Mouse (Mus musculus) urinary bladder, postnatal 36 days (tissue): ENCODE measurements around the gene Nobox.

ENCODE experiments used
- DNase-seq, 2 experiments: peaks; one replicate each; pipeline ENCODE4 v3.0.0; 2022; ENCODE audit warnings: low spot score in 2 of 2, mixed read lengths in 1 of 2

Nobox gene

DNA sequence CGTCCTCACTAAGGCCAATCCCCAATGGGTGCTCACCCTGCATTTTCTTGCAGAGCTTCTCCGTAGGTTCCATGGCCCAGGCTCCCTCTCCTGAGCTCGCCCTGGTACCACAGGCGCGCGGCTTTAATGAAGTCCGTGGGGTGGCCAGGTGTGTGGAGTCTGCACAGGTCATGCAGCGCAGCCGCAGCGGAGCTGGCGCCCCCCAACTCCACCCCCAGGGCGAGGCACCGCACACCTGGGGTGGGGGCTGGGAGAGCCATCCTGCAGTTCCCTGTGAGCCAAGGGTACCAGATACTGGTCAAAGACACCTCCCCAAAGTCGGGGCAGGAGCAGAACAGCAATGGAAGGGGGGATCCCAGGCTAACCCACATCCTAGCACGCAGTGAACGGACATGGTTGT, at the start of gene Nobox:
Gene Nobox, minus strand, starts transcription at position 101 of the 400 bp plus-strand sequence.
- no peak for DNase-seq

- no peak for DNase-seq
Observed at GRCm38 (mm10) chr6:43354562-43355241, 45.3 kb upstream of the Nobox start.

- DNase-seq = no peak
Observed at GRCm38 (mm10) chr6:43353446-43353845, 44.1 kb upstream of the Nobox start.

GRCm38 (mm10) chr6:43349083-43349482, 39.7 kb upstream of the Nobox start:
- DNase-seq = no peak

DNA sequence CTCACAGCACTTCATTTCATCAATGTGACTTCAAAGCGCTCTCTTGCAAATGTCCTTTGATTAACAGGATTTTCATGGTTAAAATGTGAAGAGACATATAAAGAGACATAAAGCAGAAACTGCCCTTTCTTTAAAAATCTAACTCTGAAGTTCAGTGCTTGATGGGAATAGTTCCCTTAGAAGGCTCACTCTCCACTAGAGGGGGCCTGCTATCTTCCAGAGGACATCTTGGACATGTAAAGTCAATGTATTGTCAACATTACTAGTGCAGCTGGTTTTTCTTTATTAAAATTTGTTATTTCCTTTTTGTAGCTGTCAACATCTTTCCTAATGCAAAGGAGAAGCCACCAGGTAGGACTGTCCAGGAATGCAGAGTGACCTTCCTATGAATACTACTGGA, 38.3 kb upstream of the Nobox start:
- DNase-seq = no peak

- no peak for DNase-seq
Observed at GRCm38 (mm10) chr6:43343006-43343405, 33.7 kb upstream of the Nobox start.

GRCm38 (mm10) chr6:43342386-43342785, 33.0 kb upstream of the Nobox start:
- no peak for DNase-seq

GRCm38 (mm10) chr6:43338804-43339203, 29.4 kb upstream of the Nobox start:
- DNase-seq = no peak

DNA sequence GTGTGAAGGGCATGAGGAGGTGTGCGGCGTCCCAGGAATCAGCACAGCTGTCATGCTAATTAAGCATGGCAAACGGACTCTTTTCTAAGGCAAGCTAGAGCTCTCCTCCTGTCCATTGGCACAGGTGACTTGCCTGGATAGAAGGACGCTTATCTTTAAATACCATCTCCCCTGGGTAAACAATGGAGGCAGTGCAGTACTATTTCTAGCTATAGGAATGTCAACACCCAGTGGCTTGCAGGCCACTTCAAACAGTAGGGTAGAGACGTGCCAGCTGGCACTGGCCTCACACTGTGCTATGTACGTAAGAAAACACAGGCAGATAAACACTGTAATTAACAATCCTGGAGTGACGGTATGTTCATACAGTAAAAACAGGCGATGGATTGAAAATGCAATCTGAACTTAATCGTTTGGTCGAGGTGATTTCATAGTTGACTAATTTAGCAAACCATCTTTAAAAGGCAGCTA, 28.2 kb upstream of the Nobox start:
- DNase-seq = peak; percentile 20 to 34

DNA sequence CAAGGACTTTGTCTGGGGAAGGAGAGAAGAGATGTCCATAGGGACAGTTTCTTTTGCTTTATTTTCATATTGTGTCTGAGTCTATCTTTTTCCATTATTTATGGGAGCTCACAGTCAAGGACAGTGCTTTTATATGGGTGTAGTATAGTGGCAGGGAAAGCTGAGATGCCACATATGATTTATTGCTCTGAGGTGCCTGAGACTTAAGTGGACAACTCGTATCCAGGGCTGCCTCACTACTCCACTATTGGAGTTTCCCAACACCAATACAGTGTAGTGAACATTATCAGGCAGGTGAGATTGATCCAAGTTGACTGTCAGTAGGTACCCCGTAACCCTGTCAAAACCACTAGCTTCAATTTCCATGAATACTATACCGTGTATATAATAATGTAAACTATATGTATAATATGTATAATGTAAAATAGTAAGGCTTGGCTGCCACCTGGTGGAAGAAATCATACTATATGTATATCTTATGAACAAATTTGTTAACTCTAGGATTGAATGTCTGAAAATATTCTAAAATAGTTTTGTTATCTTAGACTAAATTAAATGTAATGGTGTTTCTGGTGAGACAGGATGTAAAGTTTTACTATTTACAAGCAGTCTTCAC, 26.4 kb upstream of the Nobox start:
- no peak for DNase-seq

DNA sequence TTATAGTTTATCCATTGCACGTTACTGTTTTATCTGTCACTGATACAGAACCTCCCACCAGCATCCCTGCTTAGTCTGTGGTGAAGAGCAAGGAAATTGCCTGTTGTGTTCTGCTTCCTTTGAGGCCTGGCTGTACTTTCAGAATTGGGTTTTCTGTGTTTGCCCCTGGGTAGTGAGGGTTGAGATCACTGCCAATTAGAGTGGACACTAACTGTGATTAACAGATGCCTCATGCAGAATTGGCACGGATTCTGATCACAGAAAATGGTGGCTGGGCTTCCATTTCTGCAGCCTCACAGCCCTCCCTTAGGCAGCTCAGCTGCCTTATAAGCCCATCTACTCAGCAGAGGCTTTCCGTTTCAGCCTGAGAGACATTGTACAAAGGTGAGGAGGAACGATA, 24.1 kb upstream of the Nobox start:
- no peak for DNase-seq

DNA sequence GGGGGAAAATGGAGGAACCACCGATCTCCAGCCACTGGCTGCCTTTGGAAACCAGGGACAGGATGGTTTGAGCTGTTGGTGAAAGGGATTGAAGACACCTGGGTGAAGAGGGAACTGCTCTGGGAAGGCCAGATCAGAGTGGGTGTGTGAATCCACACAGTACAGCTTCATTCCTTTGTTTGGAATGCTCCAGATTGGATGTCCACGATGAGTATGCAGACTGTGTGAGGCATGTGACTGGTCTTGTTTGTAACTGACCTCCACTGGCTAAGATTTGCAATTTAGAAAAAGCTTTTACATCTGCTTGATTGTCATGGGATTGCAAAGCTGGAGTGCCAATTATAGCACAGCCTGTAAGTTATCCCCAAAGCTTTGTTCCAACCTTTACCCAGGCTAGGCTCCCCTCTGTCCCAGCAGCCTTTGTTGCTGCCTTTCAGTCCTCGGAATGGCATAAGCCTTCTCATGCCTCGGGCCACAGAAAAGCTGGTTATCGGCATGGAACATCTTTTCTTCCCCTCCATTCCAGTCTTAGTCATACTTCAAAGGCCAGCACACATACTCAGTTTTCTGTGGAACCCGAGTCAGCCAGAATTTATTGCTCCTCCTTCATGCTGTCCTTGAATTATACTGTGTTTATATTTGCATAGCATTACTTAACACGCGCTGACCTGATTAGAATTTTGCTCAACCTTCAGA, 3.8 kb upstream of the Nobox start:
- no peak for DNase-seq

DNA sequence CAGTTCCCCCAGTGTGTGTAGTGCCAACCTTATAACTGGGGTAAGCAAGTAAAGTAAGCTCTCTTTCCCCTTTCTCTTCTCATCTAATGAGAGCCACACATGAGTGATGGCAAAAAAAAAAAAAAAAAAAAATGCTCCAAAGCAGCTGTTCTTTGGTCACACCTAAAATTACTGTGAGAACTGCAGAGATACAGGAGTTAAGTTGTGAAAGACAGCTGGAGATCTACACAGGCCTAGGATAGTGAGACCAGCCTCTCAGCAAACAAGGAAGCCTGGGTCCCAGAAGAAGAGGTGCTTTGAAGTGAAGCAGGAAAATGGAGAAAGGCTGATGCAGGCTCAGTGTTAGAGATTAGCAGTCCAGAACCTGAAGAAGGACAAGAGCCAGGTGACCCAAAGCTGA, 3.2 kb upstream of the Nobox start:
- DNase-seq = no peak

GRCm38 (mm10) chr6:43310071-43310470, 717 bp upstream of the Nobox start:
- no peak for DNase-seq

DNA sequence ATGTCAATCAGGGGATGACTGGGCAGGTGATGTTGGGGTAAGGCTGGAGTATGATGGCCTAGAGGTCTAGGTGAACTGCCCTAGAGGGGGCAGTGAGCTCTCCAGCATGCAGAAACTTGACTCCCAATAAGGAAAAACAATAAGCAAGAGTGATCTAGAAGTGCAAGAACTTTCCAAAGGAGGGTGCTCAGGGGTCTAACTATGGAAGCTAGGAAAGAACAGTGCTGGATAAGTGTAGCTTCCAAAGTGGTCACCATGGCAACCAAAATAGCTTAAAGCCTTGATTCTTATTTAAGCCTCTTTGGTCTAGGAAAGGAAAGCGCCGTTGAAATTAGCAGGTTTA, 11.9 kb downstream of the Nobox start:
- no peak for DNase-seq

DNA sequence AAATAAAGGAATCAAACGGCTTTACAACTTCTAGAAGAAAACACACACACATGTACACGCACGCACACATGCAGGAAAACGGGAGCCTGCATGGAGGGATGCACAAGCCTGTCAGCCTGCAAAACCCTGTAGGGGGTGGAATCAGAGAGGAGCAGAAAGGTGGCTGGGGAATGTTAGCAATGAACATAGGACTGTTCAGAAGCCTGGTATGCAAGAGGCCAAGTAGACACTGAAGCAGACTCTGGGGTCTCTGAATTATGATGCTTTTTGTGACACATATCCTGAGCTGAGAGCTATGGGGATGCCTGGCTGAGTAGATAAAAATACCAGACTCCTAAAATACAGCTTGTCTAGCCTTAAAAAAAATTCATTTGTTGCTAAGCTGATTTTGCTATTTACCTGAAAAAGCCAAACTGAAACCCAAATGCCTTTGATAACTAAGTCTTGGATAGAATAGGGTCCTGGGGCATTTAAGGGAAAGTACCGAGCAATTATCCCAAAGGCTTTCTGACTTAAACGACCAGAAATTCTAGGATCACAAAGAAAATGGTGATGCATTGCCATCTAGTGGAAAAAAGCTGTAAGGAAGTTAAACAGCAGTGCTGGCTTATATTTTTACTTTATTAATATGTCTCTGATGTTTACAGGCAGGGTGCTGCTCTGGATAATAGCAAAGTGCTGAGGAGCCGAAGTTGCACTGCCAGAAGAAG, 12.4 kb downstream of the Nobox start:
- DNase-seq = no peak

- no peak for DNase-seq
Observed at GRCm38 (mm10) chr6:43295908-43296307, 13.4 kb downstream of the Nobox start.

GRCm38 (mm10) chr6:43293175-43293574, 16.2 kb downstream of the Nobox start:
- no peak for DNase-seq

DNA sequence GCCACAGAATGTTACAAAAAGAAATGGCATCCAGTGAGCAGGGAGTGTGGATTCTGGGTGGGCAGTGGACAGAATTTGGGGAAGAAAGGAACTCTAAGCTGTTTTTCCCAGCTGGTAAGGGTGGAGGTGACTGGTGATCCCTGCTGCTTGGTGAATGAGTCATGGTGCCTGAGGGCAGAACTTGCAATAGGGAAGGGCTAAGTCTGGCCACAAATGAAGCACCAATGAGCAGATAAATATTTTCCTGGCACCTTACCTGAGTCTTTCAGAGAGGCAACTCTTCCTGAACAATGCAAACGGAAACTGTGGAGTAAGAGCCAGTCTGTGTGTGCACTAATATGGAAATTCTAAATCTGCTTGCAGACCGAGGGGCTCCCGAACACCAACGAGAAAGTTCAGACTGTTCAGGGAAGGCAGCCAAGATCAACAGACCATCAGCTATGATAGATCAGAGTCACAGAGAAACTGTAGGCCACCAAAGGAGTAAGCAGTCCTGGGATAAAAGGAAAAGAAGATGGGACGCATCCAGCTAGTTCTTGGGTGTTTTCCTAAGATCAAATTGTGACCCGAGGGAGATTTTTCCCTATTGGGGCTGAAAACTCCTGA, 16.8 kb downstream of the Nobox start:
- peak in 1 of 2 experiments; percentile 20 for DNase-seq

GRCm38 (mm10) chr6:43292041-43292440, 17.3 kb downstream of the Nobox start:
- no peak for DNase-seq

DNA sequence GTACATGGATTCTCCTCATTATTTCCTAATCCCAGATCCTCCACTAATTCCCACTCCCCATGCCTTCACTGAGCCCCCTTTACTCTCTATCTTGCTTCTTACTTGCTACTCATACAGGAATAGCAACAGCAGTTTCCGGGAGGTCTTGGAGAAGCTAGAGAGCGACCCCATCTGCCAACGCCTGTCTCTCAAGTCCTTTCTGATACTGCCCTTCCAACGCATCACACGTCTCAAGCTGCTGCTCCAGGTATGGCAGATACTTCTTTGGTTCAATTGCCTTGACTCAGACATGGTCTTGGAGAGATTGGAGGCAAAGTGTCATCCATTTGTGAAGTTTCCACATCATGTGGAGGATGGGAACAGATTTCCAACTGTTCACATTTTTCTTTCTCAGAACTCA, 28.9 kb downstream of the Nobox start:
- DNase-seq = no peak

- no peak for DNase-seq
Observed at GRCm38 (mm10) chr6:43278247-43278646, 31.1 kb downstream of the Nobox start.
